Mouse (Mus musculus) T-cell, adult 2 months (primary cell): ENCODE data around the gene Fam129a.

Experiments used
- DNase-seq: peaks from one replicate; pipeline ENCODE4 v3.0.0; 2022; ENCODE audit warnings: low spot score

The Fam129a gene

DNA sequence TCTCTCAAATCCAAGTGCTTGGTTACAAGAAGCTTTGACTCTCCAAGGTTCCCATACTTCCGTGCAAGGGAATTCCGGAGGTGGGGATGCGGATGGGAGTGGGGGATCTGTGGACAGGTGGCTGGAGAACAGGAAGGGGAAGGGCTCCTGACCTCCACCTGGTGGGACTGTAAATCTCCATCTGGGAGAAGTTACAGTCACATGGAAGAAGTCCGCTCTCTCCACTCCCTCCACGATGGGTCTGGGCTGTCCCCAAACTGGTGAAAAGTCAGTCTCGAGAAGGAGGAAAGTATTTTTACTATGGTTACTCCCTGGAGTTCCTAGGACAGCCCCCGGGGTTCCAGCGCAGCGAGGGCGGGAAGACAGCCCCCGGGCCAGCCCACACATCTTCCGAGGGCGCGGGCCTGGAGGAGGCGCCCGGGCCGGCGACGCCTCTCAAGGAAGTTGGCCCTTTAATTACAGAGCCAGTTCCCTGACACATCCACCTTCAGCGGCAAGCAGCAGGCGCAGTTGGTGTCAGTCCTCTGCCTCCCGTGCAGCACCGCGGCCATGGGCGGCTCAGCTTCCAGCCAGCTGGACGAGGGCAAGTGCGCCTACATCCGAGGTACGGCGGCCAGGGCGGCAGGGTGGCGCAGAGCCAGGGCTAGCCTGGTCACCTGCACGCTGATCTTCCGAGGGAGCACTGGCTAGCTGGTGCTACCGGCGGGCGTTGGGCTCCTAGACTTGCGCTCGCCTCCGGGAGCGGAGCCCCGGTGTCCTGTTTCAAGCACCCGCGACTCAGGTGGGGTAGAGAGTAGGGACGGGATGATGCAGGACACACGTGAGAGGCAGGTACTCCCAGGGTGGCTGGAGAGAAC is at the start of gene Fam129a:
TSS of gene Fam129a (plus strand) at position 206 of the 857 bp plus-strand sequence.
- peak; percentile 58 for DNase-seq

DNA sequence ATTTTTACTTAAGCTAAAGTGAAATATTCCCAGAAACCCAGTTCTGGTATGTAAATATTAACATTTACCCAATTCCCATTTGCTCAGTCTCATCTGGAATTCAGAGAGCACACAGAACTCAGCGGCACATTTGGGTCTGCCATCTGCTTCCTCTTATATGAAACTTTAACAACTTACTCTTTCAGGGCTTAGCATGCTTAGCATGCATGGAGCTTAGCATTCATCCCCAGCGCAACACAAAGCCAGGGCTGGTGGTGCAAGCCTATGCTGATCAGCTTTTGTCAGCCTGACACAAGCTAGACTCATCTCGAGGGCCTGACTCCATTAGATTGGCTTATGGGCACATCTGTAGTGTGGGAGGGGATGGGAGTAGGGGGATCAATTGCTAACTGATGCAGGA is 44.3 kb upstream of the Fam129a start:
- no peak for DNase-seq

DNA sequence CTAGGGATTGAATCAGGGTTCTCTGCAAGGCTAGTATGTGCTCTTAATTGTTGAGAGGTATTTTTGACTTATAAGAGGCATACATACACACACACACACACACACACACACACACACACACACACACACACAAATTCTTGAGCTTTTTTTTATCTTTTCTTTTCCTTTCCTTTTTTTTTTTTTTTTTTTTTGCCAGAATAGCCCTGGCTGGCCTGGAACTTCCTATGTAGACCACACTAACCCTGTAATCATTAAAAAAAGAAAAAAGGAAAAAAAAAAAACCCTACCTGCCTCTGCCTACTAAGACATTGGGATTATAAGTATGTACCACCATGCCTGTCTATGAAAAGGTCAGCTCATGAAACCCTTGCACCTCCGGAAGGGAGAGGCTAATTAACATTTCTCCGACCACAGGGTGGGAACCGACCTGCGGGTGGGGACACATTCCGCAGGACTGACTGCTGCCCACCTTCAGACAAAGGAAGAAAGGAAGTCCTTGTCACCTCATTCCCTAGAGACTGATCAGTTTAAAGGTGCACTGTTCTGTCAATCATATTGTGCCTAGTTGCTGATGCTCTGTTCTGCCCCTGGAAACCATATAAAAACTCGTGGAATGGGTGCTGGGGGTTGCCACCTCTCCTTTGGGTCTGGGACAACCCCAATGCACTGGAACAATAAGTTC is 27.0 kb upstream of the Fam129a start:
- DNase-seq = no peak

DNA sequence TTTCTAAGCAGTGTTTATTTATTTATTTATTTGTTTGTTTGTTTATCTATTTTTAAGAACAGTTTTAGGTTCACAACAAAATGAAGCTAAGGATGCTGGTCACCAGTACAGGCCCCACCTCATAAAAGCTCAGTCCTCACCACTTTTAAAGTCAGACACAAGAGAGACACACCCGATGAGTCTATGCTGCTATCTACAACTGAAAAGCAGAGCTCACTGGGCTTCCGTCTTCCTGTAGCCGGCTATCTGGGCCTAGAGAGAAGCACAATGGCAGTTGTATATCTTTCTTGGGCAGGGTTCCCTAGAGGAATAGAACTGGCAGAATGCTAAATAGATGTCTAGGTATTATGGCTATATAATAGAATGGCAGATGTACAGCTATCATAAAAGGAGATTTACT is 26.4 kb upstream of the Fam129a start:
- no peak for DNase-seq

DNA sequence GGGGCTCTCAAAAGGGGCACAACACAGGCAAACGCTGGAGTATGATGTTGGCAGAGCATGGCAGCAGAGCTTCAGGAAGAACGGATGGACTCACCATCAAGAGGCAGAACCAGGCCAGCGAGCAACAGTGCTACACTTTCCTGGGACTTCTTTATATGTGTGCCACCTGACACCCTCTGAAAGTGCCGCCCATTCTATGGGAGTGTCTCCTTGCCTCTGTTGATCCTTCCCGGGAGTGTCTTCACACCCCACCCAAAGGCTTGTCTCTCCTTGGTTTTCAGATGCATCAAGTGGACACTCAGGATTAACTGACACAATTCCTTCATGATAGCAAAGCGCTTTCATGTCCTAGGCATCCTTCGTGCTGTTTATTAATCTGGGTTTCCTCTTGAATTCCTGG is 25.4 kb upstream of the Fam129a start:
- no peak for DNase-seq

DNA sequence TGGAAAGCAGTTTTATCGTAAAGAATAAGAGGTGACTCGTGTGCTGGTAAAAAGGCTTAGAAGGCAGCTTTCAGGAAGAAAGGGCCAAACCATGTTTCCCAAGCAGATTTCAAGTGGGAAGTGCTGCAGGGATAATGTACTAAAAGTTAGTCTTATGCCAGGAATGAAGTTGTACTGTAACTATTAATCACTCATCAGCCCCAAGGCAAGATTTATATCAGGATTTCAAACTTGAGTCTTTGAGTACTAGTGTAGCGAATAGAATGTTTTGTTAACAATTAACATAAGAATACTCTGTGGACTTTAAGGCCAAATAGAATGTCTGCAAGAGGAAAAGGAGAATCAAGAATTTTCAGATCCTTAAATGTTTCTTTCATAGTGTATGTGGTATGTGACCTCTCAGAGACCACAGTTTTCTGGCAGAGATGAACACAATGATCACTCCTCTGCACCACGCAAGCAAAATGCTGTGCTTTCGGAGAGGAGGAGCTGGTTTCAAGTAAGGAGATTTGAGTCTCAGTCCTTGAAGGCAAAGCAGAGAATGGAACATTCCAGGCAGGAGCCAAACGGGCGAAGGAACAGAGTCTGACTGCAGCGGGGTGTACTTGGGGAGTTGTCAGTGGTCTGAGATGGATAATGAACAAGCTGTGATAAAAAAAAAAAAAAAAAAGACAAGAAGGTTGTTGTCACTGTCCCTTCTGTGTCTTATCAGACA is 21.9 kb upstream of the Fam129a start:
- no peak for DNase-seq

DNA sequence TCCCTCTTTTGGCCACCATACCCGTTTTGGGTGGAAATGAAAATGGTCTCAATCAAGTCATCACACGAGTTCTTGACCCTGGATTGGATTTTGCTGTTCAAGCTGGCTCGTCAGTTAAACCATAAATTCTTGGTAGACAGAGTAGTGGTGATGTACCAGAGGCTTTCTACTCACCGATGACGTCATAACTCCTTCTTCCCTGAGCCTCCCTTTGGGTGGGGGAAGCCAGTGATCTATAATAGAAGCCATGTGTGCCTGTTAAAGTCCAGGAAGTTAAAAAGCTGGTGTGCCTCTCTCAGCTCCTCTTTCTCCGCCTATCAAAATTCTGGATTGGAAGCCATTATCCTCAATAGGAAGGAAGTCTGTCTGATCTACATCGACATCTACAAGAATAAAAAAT is 21.2 kb upstream of the Fam129a start:
- DNase-seq = no peak

DNA sequence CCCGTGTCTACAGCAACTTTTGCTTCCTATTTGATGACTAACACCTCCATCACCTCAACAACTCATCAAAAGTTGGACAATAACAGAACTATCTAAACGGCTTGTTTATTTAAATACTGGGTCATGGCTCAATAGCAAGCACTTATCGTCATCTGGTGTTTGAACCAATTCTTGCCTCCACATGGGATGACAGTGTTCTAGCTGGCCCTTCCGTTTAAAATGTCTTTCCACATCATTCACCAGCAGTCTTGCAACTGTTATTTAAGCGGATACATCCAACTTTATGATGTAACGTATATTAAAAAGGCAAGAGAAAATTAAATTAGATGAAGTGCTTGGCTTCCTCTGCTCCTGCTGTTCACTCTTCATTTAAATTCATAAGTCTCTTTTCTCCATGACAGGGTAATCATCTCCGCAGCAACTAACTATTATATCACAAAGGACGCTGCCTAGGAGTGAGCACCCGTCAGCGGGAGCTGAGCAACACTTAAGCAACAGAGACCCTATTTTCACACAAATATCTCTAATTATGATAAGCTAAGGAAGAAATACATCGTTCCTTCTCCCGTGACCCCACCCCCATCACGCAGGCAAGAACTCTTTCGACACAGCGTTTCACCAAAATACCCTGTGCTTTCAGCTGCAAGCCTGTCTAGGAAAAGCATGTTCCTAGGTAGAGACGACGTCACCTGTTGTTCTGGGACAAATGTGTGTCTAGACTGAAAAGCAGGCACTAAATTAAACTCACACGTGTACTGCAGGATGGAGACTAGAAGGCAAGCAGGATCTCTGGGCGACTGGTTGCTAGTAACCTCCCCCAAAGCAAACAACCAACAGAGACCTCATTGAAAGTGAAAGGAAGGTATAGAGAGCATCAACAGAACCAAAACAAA is 20.2 kb upstream of the Fam129a start:
- DNase-seq = no peak

DNA sequence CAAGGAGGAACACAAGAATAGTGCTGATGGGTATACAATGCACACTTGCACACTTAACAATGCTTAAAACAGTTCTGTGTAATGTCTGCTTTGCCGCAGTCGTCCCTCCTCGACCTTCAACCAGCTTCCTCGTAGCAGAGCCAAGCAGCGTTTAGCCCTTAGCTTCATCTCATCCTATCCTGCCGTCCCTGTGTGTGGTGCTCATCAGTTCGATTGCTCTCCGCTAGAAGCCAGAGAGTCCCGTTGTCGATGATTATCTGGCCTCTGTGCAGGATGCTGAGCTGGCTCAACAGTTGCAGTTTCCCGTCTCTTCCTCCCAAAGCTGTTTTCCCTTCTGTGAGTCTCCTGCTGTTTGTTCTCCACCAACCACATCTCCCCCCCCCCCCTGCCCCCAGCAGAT is 10.4 kb upstream of the Fam129a start:
- no peak for DNase-seq

DNA sequence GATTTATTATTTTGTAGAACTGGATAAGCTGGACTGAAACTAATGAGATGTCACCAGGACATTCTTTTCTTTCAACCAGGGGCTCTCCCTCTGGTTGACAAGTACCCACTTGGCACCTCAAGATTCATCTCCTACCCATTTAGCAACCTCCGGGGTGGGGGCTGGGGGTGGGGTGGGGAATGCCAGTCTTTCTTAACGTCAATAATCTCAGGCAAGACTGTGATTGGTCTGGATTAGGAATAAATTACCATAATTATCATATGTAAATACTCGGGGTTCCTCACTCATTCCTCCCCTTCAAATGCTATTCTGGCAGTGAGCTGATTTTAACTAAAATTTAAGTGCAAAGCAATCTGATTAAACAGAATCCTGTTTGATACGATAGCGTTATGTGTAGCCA is 7.6 kb upstream of the Fam129a start:
- no peak for DNase-seq

DNA sequence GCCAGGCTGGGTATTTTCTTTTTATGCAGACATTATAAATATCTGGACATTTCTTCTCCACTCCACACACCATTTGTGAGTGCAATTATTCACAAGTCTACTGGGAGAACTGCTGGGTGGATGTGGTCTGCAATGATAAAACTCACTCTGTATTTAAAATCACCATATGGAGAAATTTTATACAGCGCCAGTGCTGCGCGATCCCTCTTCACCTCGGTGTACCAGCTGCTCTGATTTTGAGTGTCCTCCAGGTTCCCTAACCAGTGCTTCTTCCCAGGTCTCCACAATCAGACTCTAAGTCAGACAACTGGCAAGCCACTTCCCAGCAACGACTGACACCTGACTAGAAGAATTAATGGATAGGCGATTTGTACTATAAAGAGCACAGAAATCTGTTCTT is 7.1 kb upstream of the Fam129a start:
- no peak for DNase-seq

DNA sequence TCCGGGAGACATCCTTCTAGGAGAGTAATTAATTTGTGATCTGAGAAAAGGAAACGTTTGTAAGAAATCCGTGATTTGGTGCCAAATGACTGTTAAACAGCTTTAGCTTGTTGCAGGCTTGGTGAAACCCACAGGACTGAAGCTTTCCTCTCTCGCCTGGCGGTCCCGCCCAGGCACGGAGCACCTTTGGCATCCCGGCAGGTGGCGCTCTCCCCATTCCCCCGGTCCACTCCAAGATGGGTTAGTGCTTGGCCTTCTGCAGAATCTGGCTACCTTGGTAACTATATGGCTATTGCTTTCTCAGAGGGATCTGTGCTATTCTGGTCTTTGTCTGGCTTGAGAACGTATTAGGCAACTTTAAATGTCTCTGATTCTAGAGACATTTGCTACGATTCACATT is 6.6 kb upstream of the Fam129a start:
- DNase-seq = peak; percentile 57

DNA sequence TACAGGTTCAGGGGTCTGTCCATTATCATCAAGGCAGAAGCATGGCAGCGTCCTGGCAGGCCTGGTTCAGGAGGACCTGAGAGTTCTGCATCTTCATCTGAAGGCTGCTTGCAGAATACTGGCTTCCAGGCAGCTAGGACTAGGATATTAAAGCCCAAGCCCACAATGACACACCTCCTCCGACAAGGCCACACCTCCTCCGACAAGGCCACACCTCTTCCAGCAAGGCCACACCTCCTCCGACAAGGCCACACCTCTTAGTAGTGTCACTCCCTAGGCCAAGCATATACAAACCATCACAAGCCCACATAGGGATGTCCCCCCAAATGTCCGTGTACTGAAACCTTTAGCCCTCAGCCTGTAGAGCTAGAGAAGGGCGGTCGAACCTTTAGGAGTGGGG is 2.3 kb upstream of the Fam129a start:
- no peak for DNase-seq

DNA sequence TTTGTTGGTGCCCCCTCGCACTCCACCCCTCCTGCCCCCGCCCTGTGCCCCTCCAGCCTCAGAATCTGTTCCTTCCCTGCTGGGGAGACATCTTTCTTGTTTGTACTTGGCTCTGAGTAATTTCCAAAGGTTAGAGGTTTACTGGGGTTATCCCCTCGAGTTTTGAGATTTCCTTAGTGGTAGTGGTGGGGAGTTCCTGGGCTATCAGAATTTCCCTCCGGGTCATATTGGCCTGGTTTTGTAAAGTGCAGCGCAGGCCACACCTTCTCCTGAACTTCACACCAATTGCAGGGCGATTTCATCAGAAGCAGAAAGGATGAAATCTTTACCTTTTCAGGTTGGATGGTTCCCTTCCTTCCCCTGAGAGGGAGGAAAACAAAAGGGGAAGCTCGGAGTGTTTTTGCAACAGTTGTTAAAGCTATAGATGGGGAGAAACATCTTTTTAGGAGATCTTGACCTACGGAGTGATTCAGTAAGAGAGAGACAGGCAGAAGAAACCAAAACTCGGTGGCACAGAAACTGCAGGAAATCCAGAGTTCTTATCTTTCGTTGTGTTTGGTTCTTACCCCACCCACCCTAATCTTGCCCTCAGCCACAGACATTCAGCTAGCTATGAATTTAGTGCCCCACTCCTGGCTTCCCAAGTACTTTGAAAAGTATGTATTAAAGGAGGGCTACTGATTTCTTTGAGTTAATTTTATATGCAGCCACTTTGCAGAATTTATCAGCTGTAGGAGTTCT is 1.0 kb downstream of the Fam129a start:
- peak; percentile 7 for DNase-seq

DNA sequence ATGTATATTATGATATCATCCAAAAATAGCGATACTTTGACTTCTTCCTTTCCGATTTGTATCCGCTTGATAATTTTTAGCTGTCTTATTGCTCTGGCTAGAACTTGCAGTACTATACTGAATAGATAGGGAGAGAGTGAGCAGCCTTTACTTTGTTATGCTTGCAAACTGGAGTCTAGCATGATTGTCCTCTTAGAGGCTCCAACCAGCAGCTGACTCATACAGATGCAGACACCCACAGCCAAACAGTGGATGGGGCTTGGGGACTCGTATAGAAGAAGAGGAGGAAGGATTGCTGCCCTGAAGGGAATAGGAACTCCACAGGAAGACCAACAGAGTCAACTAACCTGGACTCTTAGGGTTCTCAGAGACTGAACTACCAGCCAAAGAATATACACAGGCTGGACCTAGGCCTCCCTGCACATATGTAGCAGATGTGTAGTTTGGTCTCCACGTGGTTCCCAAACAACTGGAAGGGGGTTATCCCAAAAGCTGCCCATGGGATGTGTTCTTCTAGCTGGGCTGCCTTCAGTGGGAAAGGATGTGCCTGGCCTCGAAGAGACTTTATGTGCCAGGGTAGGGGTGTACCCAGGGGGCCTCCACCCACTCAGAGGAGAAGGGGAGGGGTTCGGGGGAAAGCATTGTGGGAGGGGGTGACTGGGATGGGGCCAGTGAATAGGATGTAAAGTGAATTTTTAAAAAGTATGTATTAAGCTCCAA is 1.8 kb downstream of the Fam129a start:
- DNase-seq = no peak

DNA sequence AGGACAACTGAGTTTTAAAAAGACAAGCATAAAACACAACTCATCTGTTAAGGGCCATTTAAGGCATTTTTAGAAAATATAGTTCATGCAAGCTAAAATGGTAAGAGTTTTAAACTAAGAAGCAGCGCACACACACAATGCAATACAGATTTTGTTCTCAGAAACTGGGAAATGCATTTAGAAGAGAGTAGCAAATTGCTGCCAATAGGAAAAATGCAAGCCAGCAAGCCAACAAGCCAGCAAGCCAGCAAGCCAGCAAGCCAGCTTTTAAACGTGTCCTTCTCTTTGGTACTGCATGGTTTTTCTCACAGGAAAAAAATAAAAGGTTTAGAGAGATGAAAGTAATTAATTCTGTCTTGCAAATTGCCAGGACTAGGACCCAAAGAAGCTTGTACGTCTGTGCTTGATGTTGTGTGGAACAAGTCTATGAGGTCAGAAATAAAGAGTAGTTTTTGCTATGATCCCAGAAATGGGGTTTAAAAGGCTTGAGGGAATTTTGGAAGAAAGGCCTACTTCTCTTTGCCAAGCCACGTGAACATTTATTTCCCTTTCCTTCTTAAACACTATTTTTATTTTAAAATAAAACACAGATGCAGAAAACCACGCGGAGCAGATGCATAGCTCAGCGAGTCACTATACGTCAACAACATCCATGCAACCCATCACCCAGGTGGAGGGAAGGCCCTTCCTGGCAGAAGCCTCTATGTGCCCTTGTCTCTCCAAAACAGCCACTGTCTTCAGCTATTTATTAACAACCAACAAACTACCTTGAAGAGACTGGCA is 9.4 kb downstream of the Fam129a start:
- DNase-seq = no peak

DNA sequence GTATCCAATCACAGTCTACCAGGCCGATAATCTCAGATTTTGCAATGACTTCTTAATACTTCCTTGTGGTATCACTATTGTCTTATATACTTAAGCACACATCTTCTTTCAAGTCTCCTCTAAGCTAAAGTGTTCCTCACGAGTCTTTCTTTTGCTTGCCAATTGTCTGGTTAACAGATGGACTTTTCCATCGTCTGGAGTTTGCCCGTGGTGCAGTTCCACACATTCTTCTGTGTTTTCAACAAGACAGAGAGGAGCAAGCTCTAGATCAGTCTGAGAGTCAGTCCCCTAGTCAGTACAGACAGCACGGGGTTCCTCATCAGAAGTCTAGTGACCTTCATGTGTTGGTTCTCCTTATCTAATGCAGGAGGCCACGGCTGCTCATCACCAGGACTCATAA is 10.5 kb downstream of the Fam129a start:
- DNase-seq = no peak

DNA sequence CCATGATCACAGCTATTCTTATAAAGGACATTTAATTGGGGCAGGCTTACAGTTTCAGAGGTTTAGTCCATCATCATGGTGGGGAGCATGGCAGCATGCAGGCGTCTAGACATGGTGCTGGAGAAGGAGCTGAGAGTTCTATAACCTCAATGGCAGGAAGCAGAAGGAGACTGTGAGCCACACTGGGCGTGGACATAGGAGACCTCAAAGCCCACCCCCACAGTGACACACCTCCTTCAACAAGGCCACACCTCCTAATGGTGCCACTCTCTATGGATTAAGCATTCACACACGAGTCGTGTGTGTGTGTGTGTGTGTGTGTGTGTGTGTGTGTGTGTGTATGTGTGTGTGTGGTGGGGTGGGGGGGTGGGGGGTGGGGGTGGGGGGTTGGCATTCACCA is 11.0 kb downstream of the Fam129a start:
- no peak for DNase-seq

DNA sequence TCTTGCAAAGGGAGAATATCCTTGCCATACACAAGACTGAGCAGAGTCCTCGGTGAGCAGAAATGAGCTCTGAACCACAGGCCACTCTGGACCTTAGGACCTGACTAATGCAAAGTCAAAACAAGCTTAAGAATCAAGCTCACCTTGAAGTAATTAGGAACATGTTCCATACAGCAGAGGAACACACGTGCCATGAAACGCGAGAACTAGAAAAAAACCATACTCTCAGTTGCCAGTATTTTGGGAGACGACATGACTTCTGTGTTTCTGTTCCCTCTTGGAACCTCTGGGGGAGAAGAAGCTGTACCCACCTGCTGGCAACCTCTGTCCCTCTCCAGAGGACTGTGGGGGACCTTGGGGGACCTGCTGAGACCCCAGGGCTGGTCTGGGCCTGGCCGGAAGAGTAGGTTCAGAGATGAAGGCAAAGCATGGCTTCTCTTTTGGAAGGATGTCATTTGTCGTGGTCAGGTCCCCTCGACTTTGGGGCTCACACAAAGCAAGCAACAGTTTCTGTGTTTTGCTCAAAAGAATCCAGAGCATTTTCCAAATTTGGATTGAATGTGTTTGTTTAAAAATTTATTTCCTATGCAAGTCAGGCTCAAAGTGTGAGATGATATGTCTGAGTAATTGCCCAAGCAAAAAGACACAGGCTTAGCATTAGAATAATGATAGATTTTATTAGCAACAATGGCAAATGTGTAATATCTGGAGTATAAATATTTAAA is 12.6 kb downstream of the Fam129a start:
- DNase-seq = no peak
